Mouse (Mus musculus) splenic B cell, adult 2 months (primary cell): ENCODE measurements around the gene B4gat1.

Source experiments
- DNase-seq: peaks from one replicate; pipeline ENCODE4 v3.0.0-alpha.2; 2011; ENCODE audit warnings: low read depth, low spot score
- H3K27me3 ChIP-seq: 2 replicates; pipeline ENCODE4 v1.6.1; 2012; ENCODE audit warnings: mild to moderate bottlenecking, low read length, moderate library complexity, mixed read lengths; ENCODE audit not compliant: control insufficient read depth, poor library complexity, insufficient read depth, severe bottlenecking
- H3K36me3 ChIP-seq: 2 replicates; pipeline ENCODE4 v1.6.1; 2012; ENCODE audit warnings: mild to moderate bottlenecking, low read length, moderate library complexity, mixed read lengths; ENCODE audit not compliant: control insufficient read depth, poor library complexity, insufficient read depth, severe bottlenecking

The B4gat1 gene

DNA sequence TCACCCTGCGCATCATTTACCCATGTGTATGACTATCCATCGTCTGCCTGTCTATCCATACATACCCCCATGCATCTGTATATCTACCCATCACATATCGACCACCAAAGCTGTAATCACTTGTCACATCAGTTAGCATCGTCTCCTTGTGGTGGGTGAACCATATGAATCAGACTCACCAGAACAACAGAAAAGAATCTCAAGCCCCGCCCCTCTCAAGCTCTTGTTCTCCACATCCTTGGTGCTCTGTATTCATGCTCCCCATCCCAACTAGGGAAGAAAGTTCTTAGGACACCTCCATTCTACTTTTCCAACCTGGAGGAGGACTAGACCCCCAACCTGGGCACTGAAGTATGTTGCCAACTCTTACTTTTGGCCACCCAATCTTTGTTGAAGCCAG lies 23.4 kb downstream of the B4gat1 start:
- no peaks in the 10 kb centered on the region for H3K27me3 ChIP-seq
- H3K36me3 ChIP-seq, result no peaks in the 10 kb centered on the region
- DNase-seq, result no peak

GRCm38 (mm10) chr19:5062446-5062845 lies 23.8 kb downstream of the B4gat1 start:
- Histone ChIP-seq H3K36me3 (no peaks in the 10 kb centered on the region), H3K27me3 (no peaks in the 10 kb centered on the region)
- no peak for DNase-seq

- H3K27me3 ChIP-seq, result 0 out of 2 replicates have a peak, but pooled peaks cover 2% of the 10 kb centered on the region
- H3K36me3 ChIP-seq, result no peaks in the 10 kb centered on the region
- no peak for DNase-seq
Observed at GRCm38 (mm10) chr19:5065104-5065503, 26.5 kb downstream of the B4gat1 start.

DNA sequence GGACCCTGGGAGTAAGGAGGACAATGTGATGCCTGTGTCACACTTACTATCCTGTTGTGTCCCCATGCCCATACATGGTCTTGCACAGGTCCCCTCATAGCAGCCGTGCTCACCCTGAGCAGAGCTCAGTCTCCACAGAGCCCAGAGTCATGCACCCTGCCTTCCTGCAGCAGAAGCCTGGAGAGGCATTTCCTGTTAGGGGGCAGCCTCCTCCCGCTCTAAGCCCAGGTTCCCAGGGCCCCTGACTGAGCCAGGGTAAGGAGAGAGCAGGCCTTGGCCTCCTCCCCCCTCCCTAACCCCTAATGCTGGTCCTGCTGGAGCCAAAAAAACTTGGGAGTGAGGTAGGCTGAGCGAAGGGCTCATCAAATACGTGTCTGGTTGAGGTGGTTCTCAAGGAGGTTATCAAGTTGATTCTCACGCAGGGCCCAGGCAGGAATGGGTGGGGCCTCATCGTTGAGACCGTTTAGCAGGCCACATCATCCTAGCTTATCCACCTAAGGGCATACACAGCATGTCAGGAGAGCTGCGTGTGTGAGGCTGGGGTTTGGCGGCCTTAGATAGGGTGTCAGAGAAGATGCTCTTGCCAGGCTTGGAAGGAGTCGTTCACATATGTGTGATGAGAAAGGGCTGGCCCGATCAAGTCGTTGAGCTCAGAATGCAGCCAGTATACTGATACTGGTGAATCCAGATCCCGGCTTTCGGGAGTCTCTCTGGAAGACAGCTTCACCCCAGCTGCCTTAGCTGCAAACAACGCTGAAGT lies 28.6 kb downstream of the B4gat1 start:
- DNase-seq, result no peak
- Histone ChIP-seq H3K36me3 (no peaks in the 10 kb centered on the region), H3K27me3 (peaks cover 2% of the 10 kb centered on the region; the same call in 1 of the 2 replicates)

- H3K27me3 ChIP-seq, result peaks cover 2% of the 10 kb centered on the region; the same call in 1 of the 2 replicates
- peak; percentile 50 for DNase-seq
- no peaks in the 10 kb centered on the region for H3K36me3 ChIP-seq
Observed at GRCm38 (mm10) chr19:5067867-5068569, 29.4 kb downstream of the B4gat1 start, which contains the start of gene Cd248. Gene Cd248, plus strand, starts transcription at chr19:5068078.

GRCm38 (mm10) chr19:5068570-5069234 lies 30.1 kb downstream of the B4gat1 start:
- DNase-seq, result no peak
- peaks cover 2% of the 10 kb centered on the region; the same call in 1 of the 2 replicates for H3K27me3 ChIP-seq
- no peaks in the 10 kb centered on the region for H3K36me3 ChIP-seq

GRCm38 (mm10) chr19:5069486-5069885 lies 30.9 kb downstream of the B4gat1 start:
- no peak for DNase-seq
- H3K27me3 ChIP-seq, result peaks cover 2% of the 10 kb centered on the region; the same call in 1 of the 2 replicates
- H3K36me3 ChIP-seq, result no peaks in the 10 kb centered on the region

- no peak for DNase-seq
- H3K27me3 ChIP-seq, result peaks cover 2% of the 10 kb centered on the region; the same call in 1 of the 2 replicates
- H3K36me3 ChIP-seq, result no peaks in the 10 kb centered on the region
Observed at GRCm38 (mm10) chr19:5069978-5070377, 31.4 kb downstream of the B4gat1 start.

GRCm38 (mm10) chr19:5071077-5071476 lies 32.5 kb downstream of the B4gat1 start:
- no peak for DNase-seq
- H3K27me3 ChIP-seq, result peaks cover 2% of the 10 kb centered on the region; the same call in 1 of the 2 replicates
- H3K36me3 ChIP-seq, result no peaks in the 10 kb centered on the region

- peak; percentile 79 for DNase-seq
- no peaks in the 10 kb centered on the region for H3K36me3 ChIP-seq
- H3K27me3 ChIP-seq, result peaks cover 2% of the 10 kb centered on the region; the same call in 1 of the 2 replicates
Observed at GRCm38 (mm10) chr19:5071545-5072369, 33.1 kb downstream of the B4gat1 start.

DNA sequence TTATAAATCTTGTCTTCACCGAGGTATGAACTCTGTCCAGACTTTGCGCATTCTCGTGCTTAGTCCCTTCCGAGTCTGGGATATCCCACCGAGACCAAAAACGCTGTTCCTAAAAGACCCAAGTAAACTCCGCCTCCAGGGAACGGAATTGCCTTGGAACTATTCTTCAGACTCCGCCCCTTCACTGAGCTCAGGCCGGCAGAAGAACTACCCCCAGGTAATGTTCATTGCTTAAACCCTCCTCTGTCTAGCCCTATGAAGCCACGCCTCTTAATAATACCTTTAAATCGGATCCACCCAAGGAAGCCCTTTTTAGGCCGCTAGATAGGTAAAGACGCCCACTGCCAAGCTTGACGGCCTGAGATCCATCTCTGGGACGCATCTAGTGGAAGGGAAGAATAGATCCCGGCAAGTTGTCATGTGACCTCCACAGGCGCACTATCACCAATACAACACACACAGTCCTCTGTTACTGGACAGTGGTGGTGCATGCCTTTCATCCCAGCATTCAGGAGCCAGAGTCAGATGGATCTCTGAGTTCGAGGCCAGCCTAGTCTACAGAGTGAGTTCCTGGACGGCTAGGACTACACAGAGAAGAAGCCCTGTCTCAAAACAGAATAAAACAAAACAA lies 33.9 kb downstream of the B4gat1 start:
- DNase-seq, result no peak
- H3K27me3 ChIP-seq, result peaks cover 2% of the 10 kb centered on the region; the same call in 1 of the 2 replicates
- no peaks in the 10 kb centered on the region for H3K36me3 ChIP-seq

DNA sequence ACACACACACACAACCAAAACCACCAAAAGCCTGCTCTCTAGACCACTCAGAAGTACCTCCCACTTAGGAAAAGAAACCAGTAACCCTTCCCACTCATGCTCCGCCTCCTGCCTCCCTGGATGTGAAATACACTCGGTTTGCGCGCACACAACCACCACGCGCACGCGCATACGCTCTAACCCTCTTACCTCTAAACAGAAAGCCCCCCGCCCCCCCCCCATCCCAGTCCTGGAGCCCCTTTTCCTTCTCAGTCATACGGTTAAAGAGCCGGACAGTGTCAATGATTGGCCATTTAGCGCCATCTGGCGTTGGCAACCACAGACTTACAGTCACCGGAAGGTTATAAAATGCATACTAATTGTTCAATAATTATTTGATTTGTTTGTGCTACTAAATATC lies 34.4 kb downstream of the B4gat1 start:
- Histone ChIP-seq H3K36me3 (no peaks in the 10 kb centered on the region), H3K27me3 (peaks cover 2% of the 10 kb centered on the region; the same call in 1 of the 2 replicates)
- peak; percentile 76 for DNase-seq

GRCm38 (mm10) chr19:5073518-5073917 lies 34.9 kb downstream of the B4gat1 start:
- H3K36me3 ChIP-seq, result no peaks in the 10 kb centered on the region
- DNase-seq, result no peak
- H3K27me3 ChIP-seq, result peaks cover 2% of the 10 kb centered on the region; the same call in 1 of the 2 replicates

DNA sequence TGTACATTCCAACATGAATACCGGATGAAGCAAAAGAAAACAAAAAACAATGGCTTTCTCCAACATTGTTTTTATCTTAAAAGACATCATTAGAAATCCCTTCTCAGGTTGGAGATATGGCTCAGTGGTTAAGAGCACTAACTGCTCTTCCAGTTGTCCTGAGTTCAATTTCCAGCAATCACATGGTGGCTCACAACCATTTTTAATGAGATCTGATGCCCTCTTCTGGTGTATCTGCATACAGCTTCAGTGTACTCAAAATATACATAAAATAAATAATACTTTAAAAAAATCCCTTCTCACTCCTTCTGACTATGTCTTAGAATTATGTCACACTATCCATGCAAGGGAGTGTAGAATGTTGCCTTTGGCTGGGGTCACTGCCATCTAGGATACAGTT lies 40.7 kb downstream of the B4gat1 start:
- Histone ChIP-seq H3K36me3 (no peaks in the 10 kb centered on the region), H3K27me3 (no peaks in the 10 kb centered on the region)
- no peak for DNase-seq
